Mouse (Mus musculus) midbrain, embryonic 16.5 days (tissue): ENCODE results near the gene Emg1. TPM values are rescaled to one million over a fixed set of nuclear protein-coding genes. Genes with fewer than 3 reads are reported as not detected.

Source experiments
- microRNA counts: library from miRNA; unstranded; fragments of <30 nt; microRNA quantifications from one replicate; lab custom pipeline; 2016
- microRNA-seq: library from miRNA; unstranded; fragments of <30 nt; microRNA quantifications from one replicate; pipeline ENCODE4, GENCODE M21; 2017
- polyA plus RNA-seq: library from polyadenylated mRNA; unstranded; fragments of >200 nt; fragmentation: Nextera tagmentation; extraction: Ambion mirVana; gene quantifications from 2 replicates; pipeline ENCODE4 v1.2.1, GENCODE M21; 2015

The Emg1 gene
- polyA plus RNA-seq, 1 experiment from 2014 or later, result 95.3 TPM

MicroRNA genes within 50 kb of the gene (microRNA counts, 519-probe panel; counts per million panel counts)
- 1,550 counts per million, percentile 29 among the panel's probes with 10 or more counts for microRNA mmu-miR-141 (lab: Ali Mortazavi, UCI)
- microRNA mmu-miR-200c (lab: Ali Mortazavi, UCI), result 1,838 counts per million, percentile 39 among the panel's probes with 10 or more counts

Small RNAs within 50 kb of the gene (microRNA-seq; reads per million reads assigned to microRNA genes)
- gene Mir141, result 18.8 reads per million, percentile 36 among the genes with 10 or more reads in this experiment
- gene Mir200c, result 94.8 reads per million, percentile 53 among the genes with 10 or more reads in this experiment

Other genes starting within 250 kb of the Emg1 start
- gene Clstn3, start 247.4 kb downstream of the Emg1 start, polyA plus RNA-seq, result 151 and 183 TPM in 2 replicates
- 0.29 and 0.36 TPM in 2 replicates for gene C1rl, start 219.1 kb downstream of the Emg1 start, polyA plus RNA-seq
- gene C1ra, start 199.8 kb downstream of the Emg1 start, polyA plus RNA-seq, result 0.31 and 0.36 TPM in 2 replicates
- gene C1s1, start 169.8 kb downstream of the Emg1 start, polyA plus RNA-seq, result 0.73 and 0.89 TPM in 2 replicates
- gene C1rb, start 141.9 kb downstream of the Emg1 start, polyA plus RNA-seq, result not detected in 2 replicates
- gene C1s2, start 76.1 kb downstream of the Emg1 start, polyA plus RNA-seq, result 0.21 and 0.26 TPM in 2 replicates
- 40.5 and 43.8 TPM in 2 replicates for gene Lpcat3, start 49.2 kb downstream of the Emg1 start, polyA plus RNA-seq
- gene Phb2, start 158 bp upstream of the Emg1 start, polyA plus RNA-seq, result 240 and 245 TPM in 2 replicates
- gene Ptpn6, start 26.5 kb upstream of the Emg1 start, polyA plus RNA-seq, result 2.4 and 4.0 TPM in 2 replicates
- 665 and 679 TPM in 2 replicates for gene Grcc10, start 29.2 kb upstream of the Emg1 start, polyA plus RNA-seq
- not detected in 2 replicates for gene Gm45234, start 43.8 kb upstream of the Emg1 start, polyA plus RNA-seq
- gene Atn1, start 44.3 kb upstream of the Emg1 start, polyA plus RNA-seq, result 28.9 and 29.3 TPM in 2 replicates
- gene Eno2, start 57.5 kb upstream of the Emg1 start, polyA plus RNA-seq, result 94.4 and 138 TPM in 2 replicates
- 5.7 and 6.3 TPM in 2 replicates for gene Lrrc23, start 67.5 kb upstream of the Emg1 start, polyA plus RNA-seq
- 9.6 and 10.1 TPM in 2 replicates for gene Spsb2, start 96.5 kb upstream of the Emg1 start, polyA plus RNA-seq
- 415 and 461 TPM in 2 replicates for gene Tpi1, start 102.1 kb upstream of the Emg1 start, polyA plus RNA-seq
- 220 and 223 TPM in 2 replicates for gene Usp5, start 117.3 kb upstream of the Emg1 start, polyA plus RNA-seq
- gene Cdca3, start 117.4 kb upstream of the Emg1 start, polyA plus RNA-seq, result 18.2 and 19.5 TPM in 2 replicates
- 2.3 and 2.4 TPM in 2 replicates for gene Gnb3, start 128.1 kb upstream of the Emg1 start, polyA plus RNA-seq
- 13.4 and 15.4 TPM in 2 replicates for gene P3h3, start 145.6 kb upstream of the Emg1 start, polyA plus RNA-seq
- gene Gpr162, start 151.8 kb upstream of the Emg1 start, polyA plus RNA-seq, result 36.6 and 40.0 TPM in 2 replicates
- gene Cd4, start 176.0 kb upstream of the Emg1 start, polyA plus RNA-seq, result 0.11 TPM in 1 of 2 replicates, not detected in the other
- gene Lag3, start 199.5 kb upstream of the Emg1 start, polyA plus RNA-seq, result 2.5 and 3.9 TPM in 2 replicates
- 700 and 743 TPM in 2 replicates for gene Ptms, start 207.9 kb upstream of the Emg1 start, polyA plus RNA-seq
- 543 and 556 TPM in 2 replicates for gene Mlf2, start 219.2 kb upstream of the Emg1 start, polyA plus RNA-seq